Mouse (Mus musculus) G1E (cell line): Measurements from ENCODE around the gene Map1b. TPM values are rescaled to one million over a fixed set of nuclear protein-coding genes. Genes with fewer than 3 reads are reported as not detected.

Experiments
- ATAC-seq: 2 replicates; pipeline ENCODE4 v1.8.0; 2016; ENCODE audit warnings: mild to moderate bottlenecking; ENCODE audit not compliant: insufficient number of reproducible peaks, poor library complexity, low FRiP score, severe bottlenecking; ENCODE audit errors: extremely low read depth
- DNase-seq: peaks from one replicate; pipeline ENCODE4 v3.0.0; 2012; ENCODE audit warnings: low spot score
- H3K27me3 ChIP-seq: 2 replicates; pipeline ENCODE4 v1.6.1; 2012; ENCODE audit warnings: mild to moderate bottlenecking, low read length, inconsistent platforms; ENCODE audit not compliant: insufficient read depth
- H3K36me3 ChIP-seq: replicated peaks from 2 replicates; pipeline ENCODE3; 2012; ENCODE audit warnings: mild to moderate bottlenecking, inconsistent platforms
- H3K4me1 ChIP-seq: 2 replicates; pipeline ENCODE4 v1.6.1; 2012; ENCODE audit warnings: low read depth, low read length, inconsistent platforms, mixed read lengths; ENCODE audit not compliant: insufficient read depth
- H3K4me3 ChIP-seq: 2 replicates; pipeline ENCODE4 v1.5.1; 2012; ENCODE audit warnings: low read depth, mild to moderate bottlenecking, inconsistent platforms, low read length, moderate library complexity, mixed read lengths
- H3K9me3 ChIP-seq: replicated peaks from 2 replicates; pipeline ENCODE4 v1.6.1; 2012; ENCODE audit warnings: inconsistent platforms
- CTCF ChIP-seq: IDR thresholded peaks from 2 replicates; pipeline ENCODE4 v1.5.1; 2012; ENCODE audit warnings: low read depth, low read length, inconsistent platforms, mixed read lengths
- GATA1 ChIP-seq: IDR thresholded peaks from 2 replicates; pipeline ENCODE4 v1.6.1; 2012; ENCODE audit warnings: borderline replicate concordance, low read length, inconsistent platforms, mixed read lengths
- GATA2 ChIP-seq: IDR thresholded peaks from 2 replicates; pipeline ENCODE4 v1.6.1; 2012; ENCODE audit warnings: low read depth, low read length, inconsistent platforms, borderline replicate concordance
- POLR2AphosphoS5 ChIP-seq: IDR thresholded peaks from 2 replicates; pipeline ENCODE4 v1.6.1; 2012; ENCODE audit warnings: low read depth, low read length, inconsistent platforms; ENCODE audit not compliant: insufficient replicate concordance
- TAL1 ChIP-seq: conservative IDR thresholded peaks from 2 replicates; pipeline ENCODE4 v1.6.1; 2012; ENCODE audit warnings: low read depth, low read length, inconsistent platforms, mixed read lengths
- polyA plus RNA-seq: library from polyadenylated mRNA; stranded (reverse); fragments of >175 nt; gene quantifications from 2 replicates; pipeline ENCODE4 v1.2.3, GENCODE M21; 2012
- total RNA-seq, 2 experiments: library from RNA; stranded (forward) in 1 of 2; stranded (reverse) in 1 of 2; fragments of 200-1000 nt in 1 of 2; fragments of >200 nt in 1 of 2; fragmentation: Nextera tagmentation in 1 of 2; gene quantifications; 2 replicates each; pipeline ENCODE4 v1.2.3; 2014 to 2017

Map1b gene
- total and polyA plus RNA-seq, 3 experiments: 0.33 TPM; not detected in 2

GRCm38 (mm10) chr13:99549584-99549983 is 33.2 kb upstream of the Map1b start:
- ATAC-seq: no peak
- Histone ChIP-seq H3K9me3 (peaks cover 7% of the 10 kb centered on the region), H3K4me3 (no peak overlapping the region), H3K36me3 (no peaks in the 10 kb centered on the region), H3K27me3 (no peaks in the 10 kb centered on the region), H3K4me1 (no peaks in the 10 kb centered on the region)
- DNase-seq: no peak
- TF ChIP-seq POLR2AphosphoS5 (no peak), TAL1 (no peak), GATA2 (no peak), CTCF (no peak), GATA1 (no peak)

GRCm38 (mm10) chr13:99546832-99547231 is 30.5 kb upstream of the Map1b start:
- peaks cover 9% of the 10 kb centered on the region for H3K9me3 ChIP-seq
- H3K36me3 ChIP-seq: no peaks in the 10 kb centered on the region
- ATAC-seq (no peak), DNase-seq (no peak)
- no peaks in the 10 kb centered on the region for H3K27me3 ChIP-seq
- TF ChIP-seq POLR2AphosphoS5: no peak
- TF ChIP-seq GATA2: no peak
- TF ChIP-seq CTCF: no peak
- no peak for TF ChIP-seq GATA1
- TF ChIP-seq TAL1: no peak
- no peaks in the 10 kb centered on the region for H3K4me1 ChIP-seq
- H3K4me3 ChIP-seq: no peak overlapping the region

GRCm38 (mm10) chr13:99545201-99545600 is 28.9 kb upstream of the Map1b start:
- DNase-seq: no peak
- ATAC-seq: no peak
- no peak for TF ChIP-seq GATA1
- no peak for TF ChIP-seq GATA2
- no peak for TF ChIP-seq TAL1
- TF ChIP-seq CTCF: no peak
- TF ChIP-seq POLR2AphosphoS5: no peak
- Histone ChIP-seq H3K4me3 (no peak overlapping the region), H3K36me3 (no peaks in the 10 kb centered on the region), H3K4me1 (no peaks in the 10 kb centered on the region), H3K27me3 (no peaks in the 10 kb centered on the region), H3K9me3 (peaks cover 10% of the 10 kb centered on the region; the same call in 1 of the 2 replicates)

GRCm38 (mm10) chr13:99541429-99542267 is 25.3 kb upstream of the Map1b start:
- ATAC-seq (no peak), DNase-seq (no peak)

GRCm38 (mm10) chr13:99539288-99539687 is 22.9 kb upstream of the Map1b start:
- ATAC-seq: no peak
- Histone ChIP-seq H3K27me3 (no peaks in the 10 kb centered on the region), H3K36me3 (no peaks in the 10 kb centered on the region), H3K4me1 (no peaks in the 10 kb centered on the region), H3K9me3 (peaks cover 21% of the 10 kb centered on the region; the same call in 1 of the 2 replicates), H3K4me3 (no peak overlapping the region)
- DNase-seq: no peak
- TF ChIP-seq POLR2AphosphoS5 (no peak), TAL1 (no peak), CTCF (no peak), GATA2 (no peak), GATA1 (no peak)

More at GRCm38 (mm10) chr13:99541429-99542267, 25.3 kb upstream of the Map1b start:
- TF ChIP-seq POLR2AphosphoS5 (no peak), CTCF (no peak), TAL1 (no peak), GATA1 (no peak), GATA2 (no peak)
- Histone ChIP-seq H3K4me3 (no peak overlapping the region), H3K4me1 (no peaks in the 10 kb centered on the region), H3K36me3 (no peaks in the 10 kb centered on the region), H3K27me3 (no peaks in the 10 kb centered on the region), H3K9me3 (peaks cover 15% of the 10 kb centered on the region; the same call in 1 of the 2 replicates)

GRCm38 (mm10) chr13:99538851-99539250 is 22.5 kb upstream of the Map1b start:
- Histone ChIP-seq H3K36me3 (no peaks in the 10 kb centered on the region), H3K9me3 (peaks cover 24% of the 10 kb centered on the region; the same call in 1 of the 2 replicates), H3K4me1 (no peaks in the 10 kb centered on the region), H3K27me3 (no peaks in the 10 kb centered on the region), H3K4me3 (no peak overlapping the region)
- TF ChIP-seq GATA1 (no peak), CTCF (no peak), POLR2AphosphoS5 (no peak), TAL1 (no peak), GATA2 (no peak)
- DNase-seq: no peak
- no peak for ATAC-seq
